Mouse (Mus musculus): ENCODE measurements around the gene Gm19684. TPM values are rescaled to one million over a fixed set of nuclear protein-coding genes. Genes with fewer than 3 reads are reported as not detected.
"Not testable (repeated sequence)": the region's sequence is repeated elsewhere in the genome, so short reads cannot be mapped to it uniquely, and the experiment has no call there.

Gm19684 gene
- polyA plus RNA-seq, 1 experiment from 2014 or later, result not detected

DNA sequence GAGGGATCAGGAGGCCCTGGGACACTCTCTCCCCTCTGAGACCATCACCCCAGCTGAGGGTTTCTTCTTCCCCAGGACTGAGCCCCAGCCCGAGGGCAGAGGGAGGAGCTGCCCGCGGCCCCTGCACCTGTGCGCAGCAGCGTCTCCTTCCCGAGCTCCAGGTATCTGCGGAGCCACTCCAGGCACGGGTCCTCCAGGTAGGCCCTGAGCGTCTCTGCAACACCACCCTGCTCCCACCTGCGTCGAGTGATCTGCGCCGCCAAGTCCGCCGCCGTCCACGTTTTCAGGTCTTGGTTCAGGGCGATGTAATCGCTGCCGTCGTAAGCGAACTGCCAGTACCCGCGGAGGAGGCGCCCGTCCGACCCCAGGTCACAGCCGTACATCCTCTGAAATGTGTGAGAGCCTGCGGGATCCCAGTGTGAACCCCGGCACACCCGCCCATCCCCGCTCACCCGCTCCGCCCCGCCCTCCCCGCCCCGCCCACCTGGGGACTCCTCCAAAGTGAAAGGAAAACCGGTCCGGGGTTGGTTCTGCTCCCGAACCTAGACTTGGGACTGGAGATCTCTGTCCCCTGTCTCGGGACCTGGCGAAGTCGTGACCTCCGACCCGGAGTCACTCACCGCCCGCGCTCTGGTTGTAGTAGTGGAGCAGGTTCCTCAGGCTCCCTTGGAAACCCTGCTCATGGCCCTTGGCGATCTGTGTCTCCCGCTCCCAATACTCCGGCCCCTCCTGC lies 46.0 kb downstream of the Gm19684 start:
- H3K36me3 ChIP-seq (ENCODE audit: control insufficient read depth, insufficient read depth, low read length), result no peaks in the 10 kb centered on the region
- no peak overlapping the region for H3K9ac ChIP-seq (ENCODE audit: low read depth, low read length)
- H3K27me3 ChIP-seq (ENCODE audit: control insufficient read depth, insufficient read depth, low read length), result peaks cover 58% of the 10 kb centered on the region
- no peaks in the 10 kb centered on the region; the same call in 1 of the 2 replicates for H3K4me1 ChIP-seq (ENCODE audit: control insufficient read depth, insufficient read depth, low read length)
- no peaks in the 10 kb centered on the region for H3K9me3 ChIP-seq (replicated peaks; ENCODE audit: control insufficient read depth, low read length)
- ATAC-seq (replicated peaks; ENCODE audit: insufficient number of reproducible peaks, low FRiP score, low TSS enrichment), result no peak
- 2% methylated on average over 51 of the region's 51 CpGs for WGBS (ENCODE audit: insufficient replicate concordance)
- no peak overlapping the region for H3K27ac ChIP-seq (ENCODE audit: low read depth, low read length)
- H3K4me2 ChIP-seq, result peak overlapping the region; percentile 59
- peak overlapping the region; percentile 41 for H3K4me3 ChIP-seq (ENCODE audit: low read depth, low read length)

DNA sequence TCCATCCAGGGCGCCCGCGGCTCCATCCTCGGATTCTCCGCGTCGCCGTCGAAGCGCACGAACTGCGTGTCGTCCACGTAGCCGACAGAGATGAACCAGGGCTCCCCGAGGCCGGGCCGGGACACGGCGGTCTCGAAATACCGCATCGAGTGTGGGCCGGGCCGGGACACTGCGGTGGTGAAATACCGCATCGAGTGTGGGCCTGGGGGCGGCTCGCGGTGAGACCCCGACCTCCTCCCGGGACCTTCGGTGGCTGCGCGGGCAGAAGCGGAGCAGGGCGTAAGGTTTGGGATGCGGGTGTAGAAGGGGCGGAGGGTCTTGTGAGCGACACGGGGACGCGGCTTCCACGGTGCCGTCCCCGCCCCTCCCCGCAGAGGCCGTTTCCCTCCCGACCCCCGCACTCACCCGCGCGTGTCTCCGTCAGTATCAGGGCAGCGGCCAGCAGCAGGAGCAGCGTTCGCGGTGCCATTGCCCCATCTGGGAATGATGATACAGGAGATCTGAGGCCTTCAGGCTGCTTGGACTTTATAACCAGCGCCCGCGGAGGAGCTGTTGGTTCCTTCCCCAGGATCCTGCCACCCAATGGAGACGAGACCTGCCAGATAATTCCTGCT lies 46.7 kb downstream of the Gm19684 start, which contains the start of gene Gm8909:
Gene Gm8909, minus strand, starts transcription at position 499 of the 614 bp plus-strand sequence.
- Histone ChIP-seq H3K4me2 (peak within 1 kb of the TSS; percentile 59), H3K27me3 (ENCODE audit: control insufficient read depth, insufficient read depth, low read length) (peaks cover 55% of the 10 kb centered on the region), H3K9ac (ENCODE audit: low read depth, low read length) (no peak within 1 kb of the TSS), H3K9me3 (replicated peaks; ENCODE audit: control insufficient read depth, low read length) (no peaks in the 10 kb centered on the region), H3K27ac (ENCODE audit: low read depth, low read length) (no peak within 1 kb of the TSS), H3K4me1 (ENCODE audit: control insufficient read depth, insufficient read depth, low read length) (no peaks in the 10 kb centered on the region; the same call in 1 of the 2 replicates), H3K36me3 (ENCODE audit: control insufficient read depth, insufficient read depth, low read length) (no peaks in the 10 kb centered on the region), H3K4me3 (ENCODE audit: low read depth, low read length) (peak within 1 kb of the TSS; percentile 41)
- 2% methylated on average over 62 of the region's 63 CpGs for WGBS (ENCODE audit: insufficient replicate concordance)
- no peak for ATAC-seq (replicated peaks; ENCODE audit: insufficient number of reproducible peaks, low FRiP score, low TSS enrichment)

GRCm38 (mm10) chr17:36169094-36169493 lies 47.6 kb downstream of the Gm19684 start:
- not testable (repeated sequence) for H3K9ac ChIP-seq (ENCODE audit: low read depth, low read length); ATAC-seq (replicated peaks; ENCODE audit: insufficient number of reproducible peaks, low FRiP score, low TSS enrichment); H3K4me3 ChIP-seq (ENCODE audit: low read depth, low read length); H3K4me1 ChIP-seq (ENCODE audit: control insufficient read depth, insufficient read depth, low read length); H3K4me2 ChIP-seq; H3K36me3 ChIP-seq (ENCODE audit: control insufficient read depth, insufficient read depth, low read length); H3K9me3 ChIP-seq (replicated peaks; ENCODE audit: control insufficient read depth, low read length); H3K27ac ChIP-seq (ENCODE audit: low read depth, low read length)
- peaks cover 55% of the 10 kb centered on the region for H3K27me3 ChIP-seq (ENCODE audit: control insufficient read depth, insufficient read depth, low read length)
- no CpG with 5 or more reads among the region's 1 CpGs for WGBS (ENCODE audit: insufficient replicate concordance)

- Histone ChIP-seq H3K36me3 (ENCODE audit: control insufficient read depth, insufficient read depth, low read length) (no peaks in the 10 kb centered on the region), H3K27ac (ENCODE audit: low read depth, low read length) (no peak overlapping the region), H3K27me3 (ENCODE audit: control insufficient read depth, insufficient read depth, low read length) (peaks cover 48% of the 10 kb centered on the region), H3K4me1 (ENCODE audit: control insufficient read depth, insufficient read depth, low read length) (no peaks in the 10 kb centered on the region; the same call in 1 of the 2 replicates), H3K4me3 (ENCODE audit: low read depth, low read length) (no peak overlapping the region), H3K9ac (ENCODE audit: low read depth, low read length) (no peak overlapping the region), H3K9me3 (replicated peaks; ENCODE audit: control insufficient read depth, low read length) (no peaks in the 10 kb centered on the region), H3K4me2 (no peak overlapping the region)
- no peak for ATAC-seq (replicated peaks; ENCODE audit: insufficient number of reproducible peaks, low FRiP score, low TSS enrichment)
Observed at GRCm38 (mm10) chr17:36169753-36170152, 48.3 kb downstream of the Gm19684 start.

DNA sequence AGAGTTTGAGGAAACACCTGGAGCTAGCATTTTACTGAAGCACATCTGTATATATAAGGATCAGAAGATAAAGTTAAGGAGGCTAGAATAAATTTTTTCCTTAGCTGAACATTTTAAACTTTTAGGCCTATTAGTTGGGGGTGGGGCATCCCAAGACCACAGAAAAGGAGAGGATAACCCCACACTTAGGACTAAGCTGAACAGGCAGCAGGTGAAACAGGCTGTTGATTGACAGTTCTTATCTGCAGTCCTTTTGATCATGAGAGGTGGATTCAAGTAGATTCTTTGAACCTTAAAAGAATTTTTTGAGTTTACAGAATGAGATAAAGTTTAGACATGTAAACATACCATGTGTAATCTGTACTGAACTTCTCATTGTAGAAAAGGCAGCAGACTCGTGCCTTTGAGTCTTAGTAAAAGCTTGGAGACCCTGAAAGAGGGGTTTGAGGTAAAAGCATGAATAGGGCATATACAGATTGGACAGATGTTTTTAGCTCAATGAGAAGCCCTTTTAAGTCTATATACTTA lies 48.9 kb downstream of the Gm19684 start:
- Histone ChIP-seq H3K9me3 (replicated peaks; ENCODE audit: control insufficient read depth, low read length) (no peaks in the 10 kb centered on the region), H3K27me3 (ENCODE audit: control insufficient read depth, insufficient read depth, low read length) (peaks cover 42% of the 10 kb centered on the region), H3K4me3 (ENCODE audit: low read depth, low read length) (no peak overlapping the region), H3K9ac (ENCODE audit: low read depth, low read length) (no peak overlapping the region), H3K4me1 (ENCODE audit: control insufficient read depth, insufficient read depth, low read length) (no peaks in the 10 kb centered on the region; the same call in 1 of the 2 replicates), H3K4me2 (no peak overlapping the region), H3K27ac (ENCODE audit: low read depth, low read length) (no peak overlapping the region), H3K36me3 (ENCODE audit: control insufficient read depth, insufficient read depth, low read length) (no peaks in the 10 kb centered on the region)
- 48% methylated on average over 1 of the region's 1 CpGs for WGBS (ENCODE audit: insufficient replicate concordance)
- ATAC-seq (replicated peaks; ENCODE audit: insufficient number of reproducible peaks, low FRiP score, low TSS enrichment), result no peak

- H3K4me2 ChIP-seq; H3K9ac ChIP-seq (ENCODE audit: low read depth, low read length); H3K4me1 ChIP-seq (ENCODE audit: control insufficient read depth, insufficient read depth, low read length); H3K36me3 ChIP-seq (ENCODE audit: control insufficient read depth, insufficient read depth, low read length); H3K9me3 ChIP-seq (replicated peaks; ENCODE audit: control insufficient read depth, low read length); H3K27ac ChIP-seq (ENCODE audit: low read depth, low read length); ATAC-seq (replicated peaks; ENCODE audit: insufficient number of reproducible peaks, low FRiP score, low TSS enrichment); H3K4me3 ChIP-seq (ENCODE audit: low read depth, low read length); H3K27me3 ChIP-seq (ENCODE audit: control insufficient read depth, insufficient read depth, low read length): not testable (repeated sequence)
- WGBS (ENCODE audit: insufficient replicate concordance), result no CpG with 5 or more reads among the region's 2 CpGs
Observed at GRCm38 (mm10) chr17:36176132-36176531, 54.7 kb downstream of the Gm19684 start.

DNA sequence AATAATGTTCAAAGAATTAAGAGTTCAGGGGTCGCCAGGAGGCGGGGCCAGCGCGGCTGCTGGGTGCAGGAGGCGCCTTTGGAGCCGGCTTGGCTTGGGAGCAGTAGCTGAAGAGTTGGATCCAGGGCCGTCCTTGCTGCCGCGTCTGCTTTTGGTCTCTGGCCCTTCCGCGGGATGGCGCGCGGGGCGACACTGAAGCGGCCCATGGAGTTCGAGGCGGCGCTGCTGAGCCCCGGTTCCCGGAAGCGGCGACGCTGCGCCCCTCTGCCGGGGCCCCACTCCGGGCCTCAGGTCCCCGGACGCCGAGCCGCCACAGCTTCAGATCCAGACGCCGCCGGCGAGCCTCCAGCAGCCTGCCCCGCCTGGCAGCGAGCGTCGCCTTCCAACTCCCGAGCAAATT lies 57.5 kb downstream of the Gm19684 start:
- WGBS (ENCODE audit: insufficient replicate concordance), result under 1% methylated on average over 40 of the region's 40 CpGs
- not testable (repeated sequence) for ATAC-seq (replicated peaks; ENCODE audit: insufficient number of reproducible peaks, low FRiP score, low TSS enrichment)

More for the DNA sequence above, 57.5 kb downstream of the Gm19684 start:
- peak overlapping the region; percentile 35 for H3K4me3 ChIP-seq (ENCODE audit: low read depth, low read length)
- H3K9ac ChIP-seq (ENCODE audit: low read depth, low read length); H3K27ac ChIP-seq (ENCODE audit: low read depth, low read length); H3K36me3 ChIP-seq (ENCODE audit: control insufficient read depth, insufficient read depth, low read length); H3K4me1 ChIP-seq (ENCODE audit: control insufficient read depth, insufficient read depth, low read length); H3K9me3 ChIP-seq (replicated peaks; ENCODE audit: control insufficient read depth, low read length): not testable (repeated sequence)
- H3K4me2 ChIP-seq, result peak overlapping the region; percentile 65
- peaks cover 18% of the 10 kb centered on the region for H3K27me3 ChIP-seq (ENCODE audit: control insufficient read depth, insufficient read depth, low read length)

All from heart, embryonic 11.5 days (tissue).